Mouse (Mus musculus) CH12.LX (cell line): ENCODE measurements around the gene C8a. TPM values are rescaled to one million over a fixed set of nuclear protein-coding genes. Genes with fewer than 3 reads are reported as not detected.

Experiments used
- DNase-seq: peaks from one replicate; pipeline ENCODE4 v3.0.0-alpha.2; 2013; ENCODE audit errors: extremely low read depth
- H3K27ac ChIP-seq: 2 replicates; pipeline ENCODE4 v1.5.1; 2012; ENCODE audit warnings: low read depth, mild to moderate bottlenecking, control low read depth, moderate library complexity; ENCODE audit not compliant: insufficient read depth
- H3K27me3 ChIP-seq: replicated peaks from 2 replicates; pipeline ENCODE3; 2012; ENCODE audit warnings: inconsistent platforms
- H3K36me3 ChIP-seq, 2 experiments: replicated peaks in 1 of 2; 2 replicates each; pipeline versions ENCODE3 to v1.6.1; 2012; ENCODE audit warnings: inconsistent platforms in 1 of 2, low read length in 1 of 2, mild to moderate bottlenecking in 1 of 2, mixed read lengths in 1 of 2, moderate library complexity in 1 of 2; ENCODE audit not compliant: control insufficient read depth in 1 of 2, insufficient read depth in 1 of 2
- H3K4me1 ChIP-seq, 2 experiments: 2 replicates each; pipeline ENCODE4 v1.6.1; 2012; ENCODE audit warnings: inconsistent platforms in 1 of 2, moderate library complexity in 1 of 2; ENCODE audit not compliant: insufficient read depth in 2 of 2, control insufficient read depth in 1 of 2
- H3K4me2 ChIP-seq: 2 replicates; pipeline ENCODE4 v1.6.1; 2012; ENCODE audit warnings: low read depth, mild to moderate bottlenecking, control low read depth; ENCODE audit not compliant: poor library complexity, insufficient read depth, severe bottlenecking
- H3K4me3 ChIP-seq, 3 experiments: fragments of 150-350 bp in 1 of 3; sonication (generic) in 1 of 3; replicated peaks in 1 of 3; 2 replicates each; pipeline versions ENCODE3 to v1.5.1; 2011 to 2012; ENCODE audit warnings: low read depth in 2 of 3, low read length in 2 of 3, mild to moderate bottlenecking in 2 of 3, moderate library complexity in 2 of 3, control low read depth in 1 of 3, improper control_type of control experiment in 1 of 3, inconsistent platforms in 1 of 3, mixed read lengths in 1 of 3; ENCODE audit not compliant: poor library complexity in 1 of 3
- H3K79me2 ChIP-seq: replicated peaks from 2 replicates; pipeline ENCODE4 v1.6.1; 2012; ENCODE audit warnings: mild to moderate bottlenecking, moderate library complexity; ENCODE audit not compliant: control insufficient read depth, poor library complexity, insufficient read depth, severe bottlenecking; ENCODE audit errors: extremely low read depth
- H3K9ac ChIP-seq: 2 replicates; pipeline ENCODE4 v1.6.1; 2012; ENCODE audit warnings: low read depth, mild to moderate bottlenecking, control low read depth, moderate library complexity; ENCODE audit not compliant: insufficient read depth
- H3K9me3 ChIP-seq: replicated peaks from 2 replicates; pipeline ENCODE3; 2012; ENCODE audit warnings: low read length, inconsistent platforms, mixed read lengths
- ELF1 ChIP-seq: IDR thresholded peaks from 2 replicates; pipeline ENCODE4 v1.6.1; 2014; ENCODE audit warnings: low read depth, mild to moderate bottlenecking, inconsistent platforms, low read length, improper control_type of control experiment
- EP300 ChIP-seq: IDR thresholded peaks from 2 replicates; pipeline ENCODE4 v1.6.1; 2011; ENCODE audit warnings: low read length, improper control_type of control experiment
- KAT2A ChIP-seq: IDR thresholded peaks from 2 replicates; pipeline ENCODE4 v1.6.1; 2012; ENCODE audit warnings: low read length, improper control_type of control experiment, inconsistent platforms; ENCODE audit not compliant: insufficient replicate concordance
- MAX ChIP-seq: IDR thresholded peaks from 2 replicates; pipeline ENCODE4 v1.6.1; 2011; ENCODE audit warnings: low read length, improper control_type of control experiment
- POLR2AphosphoS2 ChIP-seq: IDR thresholded peaks from 2 replicates; pipeline ENCODE4 v1.6.1; 2011; ENCODE audit warnings: low read depth, low read length, improper control_type of control experiment
- RCOR1 ChIP-seq: conservative IDR thresholded peaks from 2 replicates; pipeline ENCODE4 v1.6.1; 2012; ENCODE audit warnings: low read depth, mild to moderate bottlenecking, inconsistent platforms, low read length, improper control_type of control experiment
- TCF12 ChIP-seq: IDR thresholded peaks from 2 replicates; pipeline ENCODE4 v1.6.1; 2014; ENCODE audit warnings: low read depth, mild to moderate bottlenecking, inconsistent platforms, low read length, improper control_type of control experiment
- USF2 ChIP-seq: conservative IDR thresholded peaks from 2 replicates; pipeline ENCODE4 v1.6.1; 2011; ENCODE audit warnings: low read depth, low read length, improper control_type of control experiment
- ZC3H11A ChIP-seq: IDR thresholded peaks from 2 replicates; pipeline ENCODE4 v1.6.1; 2012; ENCODE audit warnings: low read depth, mild to moderate bottlenecking, inconsistent platforms, low read length, improper control_type of control experiment
- ZMIZ1 ChIP-seq: IDR thresholded peaks from 2 replicates; pipeline ENCODE4 v1.6.1; 2012; ENCODE audit warnings: low read depth, mild to moderate bottlenecking, inconsistent platforms, low read length, improper control_type of control experiment
- dilution Hi-C: fragments of 300-500 bp; cut with MboI; formaldehyde crosslinking; loops from 2 replicates; pipeline ENCODE4 v1.14.3; 2020; ENCODE audit warnings: low sequenced_read_pairs; ENCODE audit not compliant: extremely low pct_unique_long_range_greater_than_20kb, extremely low pct_ligation_motif_present
- in situ Hi-C: fragments of 300-500 bp; cut with MboI; formaldehyde crosslinking; loops from 3 replicates; pipeline ENCODE4 v1.14.3; 2019; ENCODE audit warnings: low sequenced_read_pairs, low pct_ligation_motif_present, low pct_unique_long_range_greater_than_20kb, mixed read lengths
- polyA plus RNA-seq: library from polyadenylated mRNA; unstranded; fragments of >175 nt; gene quantifications from 2 replicates; pipeline ENCODE4 v1.2.1, GENCODE M21; 2012; ENCODE audit warnings: low read depth; ENCODE audit not compliant: insufficient read length
- total RNA-seq, 2 experiments: library from RNA; depleted of rRNA; stranded (reverse); fragments of 300-350 nt in 1 of 2; fragments of >200 nt in 1 of 2; gene quantifications; 2 replicates each; pipeline ENCODE4 v1.2.3; 2012 to 2014

C8a gene
- total and polyA plus RNA-seq, 3 experiments, result 0.21 to 0.76 (median 0.40) TPM

- no peak overlapping the region for H3K9ac ChIP-seq
- H3K4me3 ChIP-seq, result no peak overlapping the region
- H3K79me2 ChIP-seq, result no peaks in the 10 kb centered on the region
- in situ Hi-C loops, result no loop called here
- DNase-seq, result no peak
- H3K4me2 ChIP-seq, result no peak overlapping the region
- no peaks in the 10 kb centered on the region for H3K27me3 ChIP-seq
- H3K9me3 ChIP-seq, result peaks cover 13% of the 10 kb centered on the region
- H3K27ac ChIP-seq, result no peak overlapping the region
- H3K4me1 ChIP-seq, result no peaks in the 10 kb centered on the region
- TF ChIP-seq EP300 (no peak), USF2 (no peak), KAT2A (no peak), ZMIZ1 (no peak), ZC3H11A (no peak), ELF1 (no peak), TCF12 (no peak)
- dilution Hi-C loops, result no loop called here
- H3K36me3 ChIP-seq, result no peaks in the 10 kb centered on the region
These were observed 32.7 kb downstream of the C8a start for GRCm38 (mm10) chr4:104843546-104843945.

- no peak for TF ChIP-seq MAX
- dilution Hi-C loops, result no loop called here
- in situ Hi-C loops, result no loop called here
These were observed 34.0 kb downstream of the C8a start for GRCm38 (mm10) chr4:104842204-104842603.

GRCm38 (mm10) chr4:104838342-104838741, 37.9 kb downstream of the C8a start:
- no peaks in the 10 kb centered on the region for H3K79me2 ChIP-seq
- H3K27ac ChIP-seq, result no peak overlapping the region
- TF ChIP-seq USF2 (no peak), RCOR1 (no peak), POLR2AphosphoS2 (no peak)
- TF ChIP-seq, all 38 proteins: peak for 0
- H3K9ac ChIP-seq, result no peak overlapping the region
- H3K4me2 ChIP-seq, result no peak overlapping the region
- H3K27me3 ChIP-seq, result no peaks in the 10 kb centered on the region
- H3K9me3 ChIP-seq, result peaks cover 11% of the 10 kb centered on the region
- dilution Hi-C loops (no loop called here), in situ Hi-C loops (no loop called here)
- no peaks in the 10 kb centered on the region for H3K36me3 ChIP-seq
- no peaks in the 10 kb centered on the region for H3K4me1 ChIP-seq
- H3K4me3 ChIP-seq, result no peak overlapping the region
- no peak for DNase-seq

More at GRCm38 (mm10) chr4:104842204-104842603, 34.0 kb downstream of the C8a start:
- Histone ChIP-seq H3K27me3 (no peaks in the 10 kb centered on the region), H3K79me2 (no peaks in the 10 kb centered on the region), H3K9me3 (peaks cover 13% of the 10 kb centered on the region), H3K4me2 (no peak overlapping the region), H3K4me1 (no peaks in the 10 kb centered on the region), H3K27ac (no peak overlapping the region), H3K36me3 (no peaks in the 10 kb centered on the region), H3K9ac (no peak overlapping the region), H3K4me3 (no peak overlapping the region)
- DNase-seq, result no peak
